Mouse (Mus musculus): ENCODE data around the gene Atg16l1. TPM values are rescaled to one million over a fixed set of nuclear protein-coding genes. Genes with fewer than 3 reads are reported as not detected.
"Not testable (repeated sequence)": the region's sequence is repeated elsewhere in the genome, so short reads cannot be mapped to it uniquely, and the experiment has no call there.

Atg16l1 gene
- total RNA-seq, 2 experiments from 2014 or later: 30.2 to 166 TPM

GRCm38 (mm10) chr1:87826474-87826873 lies 70.8 kb downstream of the Atg16l1 start:
- ATAC-seq (replicated peaks; ENCODE audit: low FRiP score, poor library complexity, severe bottlenecking): no peak

GRCm38 (mm10) chr1:87827476-87827875 lies 71.8 kb downstream of the Atg16l1 start:
- ATAC-seq (replicated peaks; ENCODE audit: low FRiP score, poor library complexity, severe bottlenecking): not testable (repeated sequence)

GRCm38 (mm10) chr1:87828185-87828584 lies 72.5 kb downstream of the Atg16l1 start:
- ATAC-seq (replicated peaks; ENCODE audit: low FRiP score, poor library complexity, severe bottlenecking): no peak

GRCm38 (mm10) chr1:87828926-87829580 lies 73.4 kb downstream of the Atg16l1 start:
- ATAC-seq (replicated peaks; ENCODE audit: low FRiP score, poor library complexity, severe bottlenecking): no peak

- no peak for ATAC-seq (replicated peaks; ENCODE audit: low FRiP score, poor library complexity, severe bottlenecking)
Measured at GRCm38 (mm10) chr1:87829621-87830211, 74.0 kb downstream of the Atg16l1 start.

GRCm38 (mm10) chr1:87836453-87836852 lies 80.8 kb downstream of the Atg16l1 start:
- ATAC-seq (replicated peaks; ENCODE audit: low FRiP score, poor library complexity, severe bottlenecking): no peak

- ATAC-seq (replicated peaks; ENCODE audit: low FRiP score, poor library complexity, severe bottlenecking): no peak
Measured at GRCm38 (mm10) chr1:87837018-87837417, 81.3 kb downstream of the Atg16l1 start.

GRCm38 (mm10) chr1:87840411-87841208 lies 84.9 kb downstream of the Atg16l1 start:
- ATAC-seq (replicated peaks; ENCODE audit: low FRiP score, poor library complexity, severe bottlenecking): no peak

Other genes starting within 250 kb of the Atg16l1 start
- not detected in 2 replicates for gene Neu2, start 246.0 kb upstream of the Atg16l1 start, total RNA-seq (2015; ENCODE audit: low replicate concordance)
- gene Neu2, start 246.0 kb upstream of the Atg16l1 start, total RNA-seq (2017; ENCODE audit: low replicate concordance): not detected in 2 replicates
- gene Ngef, start 182.0 kb upstream of the Atg16l1 start, total RNA-seq (2015; ENCODE audit: low replicate concordance): not detected in 2 replicates
- not detected in 2 replicates for gene Ngef, start 182.0 kb upstream of the Atg16l1 start, total RNA-seq (2017; ENCODE audit: low replicate concordance)
- 23.1 and 27.0 TPM in 2 replicates for gene Inpp5d, start 135.6 kb upstream of the Atg16l1 start, total RNA-seq (2015; ENCODE audit: low replicate concordance)
- 15.1 TPM in 2 replicates for gene Inpp5d, start 135.6 kb upstream of the Atg16l1 start, total RNA-seq (2017; ENCODE audit: low replicate concordance)
- gene Sag, start 47.8 kb downstream of the Atg16l1 start, total RNA-seq (2015; ENCODE audit: low replicate concordance): 0.36 and 1.7 TPM in 2 replicates
- not detected in 2 replicates for gene Sag, start 47.8 kb downstream of the Atg16l1 start, total RNA-seq (2017; ENCODE audit: low replicate concordance)
- gene Dgkd, start 97.4 kb downstream of the Atg16l1 start, total RNA-seq (2015; ENCODE audit: low replicate concordance): 23.1 and 29.3 TPM in 2 replicates
- gene Dgkd, start 97.4 kb downstream of the Atg16l1 start, total RNA-seq (2017; ENCODE audit: low replicate concordance): 19.3 and 24.0 TPM in 2 replicates